Mouse (Mus musculus): ENCODE results near the gene Tpi1. TPM values are rescaled to one million over a fixed set of nuclear protein-coding genes. Genes with fewer than 3 reads are reported as not detected.

The Tpi1 gene
- polyA plus RNA-seq, 1 experiment from 2014 or later, result 450 TPM

Other genes starting within 250 kb of the Tpi1 start
- not detected in 2 replicates for gene C1rb, start 244.0 kb downstream of the Tpi1 start, polyA plus RNA-seq (2015; fragmentation: Nextera tagmentation; extraction: Ambion mirVana)
- 0.04 TPM in 1 of 2 replicates, not detected in the other for gene C1s2, start 178.2 kb downstream of the Tpi1 start, polyA plus RNA-seq (2015; fragmentation: Nextera tagmentation; extraction: Ambion mirVana)
- 80.1 and 88.6 TPM in 2 replicates for gene Lpcat3, start 151.3 kb downstream of the Tpi1 start, polyA plus RNA-seq (2015; fragmentation: Nextera tagmentation; extraction: Ambion mirVana)
- 105 and 121 TPM in 2 replicates for gene Emg1, start 102.1 kb downstream of the Tpi1 start, polyA plus RNA-seq (2015; fragmentation: Nextera tagmentation; extraction: Ambion mirVana)
- 206 and 214 TPM in 2 replicates for gene Phb2, start 102.0 kb downstream of the Tpi1 start, polyA plus RNA-seq (2015; fragmentation: Nextera tagmentation; extraction: Ambion mirVana)
- gene Ptpn6, start 75.6 kb downstream of the Tpi1 start, polyA plus RNA-seq (2015; fragmentation: Nextera tagmentation; extraction: Ambion mirVana), result 38.2 and 38.3 TPM in 2 replicates
- gene Grcc10, start 72.9 kb downstream of the Tpi1 start, polyA plus RNA-seq (2015; fragmentation: Nextera tagmentation; extraction: Ambion mirVana), result 80.7 and 83.6 TPM in 2 replicates
- gene Gm45234, start 58.3 kb downstream of the Tpi1 start, polyA plus RNA-seq (2015; fragmentation: Nextera tagmentation; extraction: Ambion mirVana), result not detected in 2 replicates
- 1.3 and 1.7 TPM in 2 replicates for gene Atn1, start 57.8 kb downstream of the Tpi1 start, polyA plus RNA-seq (2015; fragmentation: Nextera tagmentation; extraction: Ambion mirVana)
- gene Eno2, start 44.6 kb downstream of the Tpi1 start, polyA plus RNA-seq (2015; fragmentation: Nextera tagmentation; extraction: Ambion mirVana), result 0.40 and 0.43 TPM in 2 replicates
- gene Lrrc23, start 34.6 kb downstream of the Tpi1 start, polyA plus RNA-seq (2015; fragmentation: Nextera tagmentation; extraction: Ambion mirVana), result not detected in 2 replicates
- gene Spsb2, start 5.6 kb downstream of the Tpi1 start, polyA plus RNA-seq (2015; fragmentation: Nextera tagmentation; extraction: Ambion mirVana), result 8.6 and 9.1 TPM in 2 replicates
- gene Usp5, start 15.2 kb upstream of the Tpi1 start, polyA plus RNA-seq (2015; fragmentation: Nextera tagmentation; extraction: Ambion mirVana), result 50.0 and 52.7 TPM in 2 replicates
- gene Cdca3, start 15.3 kb upstream of the Tpi1 start, polyA plus RNA-seq (2015; fragmentation: Nextera tagmentation; extraction: Ambion mirVana), result 171 and 180 TPM in 2 replicates
- gene Gnb3, start 26.0 kb upstream of the Tpi1 start, polyA plus RNA-seq (2015; fragmentation: Nextera tagmentation; extraction: Ambion mirVana), result 0.13 and 0.31 TPM in 2 replicates
- 0.62 and 0.76 TPM in 2 replicates for gene P3h3, start 43.5 kb upstream of the Tpi1 start, polyA plus RNA-seq (2015; fragmentation: Nextera tagmentation; extraction: Ambion mirVana)
- 0.02 TPM in 1 of 2 replicates, not detected in the other for gene Gpr162, start 49.7 kb upstream of the Tpi1 start, polyA plus RNA-seq (2015; fragmentation: Nextera tagmentation; extraction: Ambion mirVana)
- gene Cd4, start 73.9 kb upstream of the Tpi1 start, polyA plus RNA-seq (2015; fragmentation: Nextera tagmentation; extraction: Ambion mirVana), result 0.11 and 0.14 TPM in 2 replicates
- gene Lag3, start 97.4 kb upstream of the Tpi1 start, polyA plus RNA-seq (2015; fragmentation: Nextera tagmentation; extraction: Ambion mirVana), result 0.12 and 0.15 TPM in 2 replicates
- 42.3 and 49.6 TPM in 2 replicates for gene Ptms, start 105.8 kb upstream of the Tpi1 start, polyA plus RNA-seq (2015; fragmentation: Nextera tagmentation; extraction: Ambion mirVana)
- gene Mlf2, start 117.1 kb upstream of the Tpi1 start, polyA plus RNA-seq (2015; fragmentation: Nextera tagmentation; extraction: Ambion mirVana), result 103 and 110 TPM in 2 replicates
- 44.4 and 49.6 TPM in 2 replicates for gene Cops7a, start 151.2 kb upstream of the Tpi1 start, polyA plus RNA-seq (2015; fragmentation: Nextera tagmentation; extraction: Ambion mirVana)
- gene Pianp, start 182.4 kb upstream of the Tpi1 start, polyA plus RNA-seq (2015; fragmentation: Nextera tagmentation; extraction: Ambion mirVana), result 0.05 and 0.11 TPM in 2 replicates
- gene Zfp384, start 194.8 kb upstream of the Tpi1 start, polyA plus RNA-seq (2015; fragmentation: Nextera tagmentation; extraction: Ambion mirVana), result 3.5 and 3.6 TPM in 2 replicates
- 27.6 and 32.4 TPM in 2 replicates for gene Ing4, start 225.5 kb upstream of the Tpi1 start, polyA plus RNA-seq (2015; fragmentation: Nextera tagmentation; extraction: Ambion mirVana)
- gene Acrbp, start 235.4 kb upstream of the Tpi1 start, polyA plus RNA-seq (2015; fragmentation: Nextera tagmentation; extraction: Ambion mirVana), result 2.0 and 4.5 TPM in 2 replicates

All from liver, embryonic 16.5 days (tissue).